Mouse (Mus musculus) adrenal gland, postnatal 10 days (tissue): ENCODE measurements at regions not wholly inside any gene's neighbourhood (a gene's known extent, or its start where the extent isn't known, plus 50 kb on each side); places are given as distances from the start of the nearest gene placed in this dataset.

Experiments
- DNase-seq: peaks from one replicate; pipeline ENCODE4 v3.0.0; 2021; ENCODE audit warnings: mixed read lengths

DNA sequence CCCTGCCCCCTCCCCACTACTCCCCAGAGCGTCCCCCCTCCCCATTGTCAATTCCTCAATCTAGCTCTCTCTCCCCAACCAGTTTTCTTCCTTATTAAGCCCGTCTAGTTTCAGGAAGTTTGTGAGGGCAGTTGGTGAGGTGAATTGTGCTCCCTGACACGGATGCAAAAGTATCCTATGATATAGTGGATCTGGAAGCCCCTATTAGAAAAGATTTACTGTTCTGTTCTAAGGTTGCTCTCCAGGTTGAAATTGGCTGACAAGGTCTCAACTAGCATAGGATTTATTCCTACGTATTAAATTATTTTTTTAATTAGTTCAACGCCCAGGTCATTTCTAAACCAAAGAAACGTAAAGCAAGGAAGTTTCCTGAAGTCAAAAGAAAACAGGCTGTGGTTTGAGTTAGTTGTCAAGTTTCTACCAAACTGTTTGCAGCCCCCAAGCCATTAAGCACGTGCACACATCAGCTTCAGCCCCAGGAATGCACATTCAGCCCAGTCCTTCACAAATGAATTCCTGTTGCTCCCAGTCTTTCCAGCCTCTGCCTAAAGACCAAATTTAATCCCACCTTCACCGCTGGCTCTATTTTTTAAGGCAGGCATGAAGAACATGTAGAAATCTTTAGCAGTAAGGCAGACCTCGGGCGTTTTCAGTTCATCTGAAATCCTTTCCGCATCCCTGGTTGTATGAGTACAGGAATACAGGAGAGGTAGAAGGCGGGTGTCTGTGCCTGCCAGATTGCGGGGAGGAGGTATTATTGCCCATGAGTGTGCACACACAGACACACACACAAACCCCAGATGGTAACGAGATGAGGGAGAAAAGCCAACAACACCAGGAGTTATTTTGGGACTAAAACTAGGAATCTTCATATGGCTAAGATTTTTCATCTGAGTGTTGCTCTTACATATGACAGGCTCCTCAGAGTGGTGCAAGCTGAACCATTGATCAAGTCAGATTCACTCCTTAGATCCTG is 375.5 kb downstream of the Nuf2 start:
- no peak for DNase-seq

DNA sequence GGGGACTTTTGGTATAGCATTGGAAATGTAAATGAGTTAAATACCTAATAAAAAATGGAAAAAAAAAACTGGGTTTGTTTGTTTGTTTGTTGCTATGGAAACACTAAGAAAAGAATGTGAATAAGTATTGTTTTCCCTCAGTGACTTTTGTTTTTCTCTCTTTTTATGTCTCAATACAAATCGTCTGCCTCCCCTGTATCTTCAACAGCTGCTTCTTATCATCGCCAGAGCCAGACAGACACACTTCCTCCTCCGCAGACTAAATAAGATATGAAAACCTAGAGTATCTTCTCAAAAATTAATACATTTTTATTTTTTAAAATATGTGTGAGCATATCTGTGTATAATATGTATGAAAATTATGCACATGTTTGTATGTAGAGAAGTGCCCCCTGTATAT is 389.0 kb downstream of the Nuf2 start:
- DNase-seq: no peak

DNA sequence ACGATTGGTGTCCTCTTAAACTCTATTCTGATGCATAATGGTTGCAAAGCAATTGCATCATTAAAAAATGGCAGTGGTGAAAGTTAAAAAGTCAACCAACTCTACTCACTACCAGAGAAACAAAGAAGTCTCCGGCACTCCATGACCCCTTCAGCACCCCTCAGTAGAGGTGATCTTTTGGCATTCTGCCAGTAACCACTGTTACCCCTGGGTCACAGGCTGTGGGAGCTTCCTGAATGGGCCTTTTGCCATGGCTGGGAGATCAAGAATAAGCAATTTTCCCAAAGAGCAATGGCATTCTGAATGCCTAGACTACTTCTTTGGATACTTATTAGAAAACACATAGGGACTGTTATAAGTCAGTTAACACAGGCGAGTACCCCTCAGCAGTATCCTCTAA is 391.2 kb downstream of the Nuf2 start:
- no peak for DNase-seq

DNA sequence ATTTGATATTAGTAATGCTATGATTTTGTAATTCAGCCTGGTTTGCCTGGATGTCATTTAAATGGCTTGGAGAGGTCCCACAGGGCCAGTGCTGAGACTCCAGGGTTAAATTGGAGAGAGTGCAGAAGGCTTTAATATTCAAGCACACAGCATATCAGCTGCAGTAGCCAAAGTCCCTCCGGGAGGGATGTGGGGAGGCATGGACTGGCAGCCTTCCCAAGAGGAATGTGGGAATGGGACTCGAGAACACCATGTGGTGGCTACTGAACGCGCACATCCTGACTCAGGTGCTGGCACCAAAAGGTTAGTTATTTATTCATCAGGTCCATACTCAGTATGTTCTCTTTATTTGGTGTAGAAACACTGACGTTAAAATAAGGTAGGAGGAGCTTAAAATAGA is 391.8 kb downstream of the Nuf2 start:
- peak; percentile 27 for DNase-seq

DNA sequence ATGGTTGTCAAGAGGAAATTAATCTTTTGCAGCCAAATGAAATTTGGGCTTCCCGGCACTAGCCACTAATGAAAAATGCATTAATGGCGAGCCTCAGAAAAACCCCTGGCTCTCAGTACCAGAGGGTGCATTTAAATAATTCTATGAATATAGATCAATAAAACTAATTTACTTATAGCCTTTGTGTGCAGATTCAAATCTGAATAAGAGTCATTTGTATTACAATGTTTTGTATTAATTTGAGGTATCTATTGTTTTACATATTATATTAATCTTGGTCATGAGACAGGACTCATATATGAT is 392.1 kb downstream of the Nuf2 start:
- DNase-seq: no peak

DNA sequence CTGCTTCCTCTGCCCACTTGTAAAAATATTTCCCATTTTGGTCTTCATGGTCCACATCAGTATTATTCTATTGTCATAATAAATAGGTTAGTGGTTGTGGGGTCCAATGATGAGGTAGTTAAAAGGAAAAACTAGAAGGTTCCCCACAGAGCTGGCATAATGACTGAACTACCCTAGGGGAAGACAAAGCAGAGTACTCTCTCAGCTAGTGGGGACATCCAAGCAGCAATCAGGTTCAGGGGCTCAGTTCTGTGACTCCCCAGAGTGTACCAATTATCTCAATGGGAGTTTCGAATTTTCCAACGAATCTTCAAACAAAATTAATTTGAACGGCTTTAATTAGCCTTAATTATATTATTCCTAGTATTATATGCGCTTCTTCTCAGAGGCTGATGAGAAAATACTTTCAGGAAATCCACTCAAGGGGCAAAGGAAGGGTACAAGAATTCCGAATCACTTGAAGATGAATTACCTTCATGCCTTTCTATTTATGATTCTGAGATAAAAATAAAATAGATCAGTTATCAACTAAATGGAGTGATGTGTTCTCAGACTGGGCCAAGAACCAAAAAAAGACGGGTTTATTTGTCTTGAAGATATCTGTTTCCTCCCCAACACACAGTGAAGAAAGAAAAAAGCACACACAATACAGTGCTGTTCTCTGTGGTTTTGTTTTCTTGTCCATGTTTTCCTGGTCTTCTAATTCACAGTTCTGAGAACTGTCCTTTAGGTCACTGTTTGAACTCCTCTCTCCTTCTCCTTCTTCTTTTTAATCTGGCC is 392.7 kb downstream of the Nuf2 start:
- no peak for DNase-seq

DNA sequence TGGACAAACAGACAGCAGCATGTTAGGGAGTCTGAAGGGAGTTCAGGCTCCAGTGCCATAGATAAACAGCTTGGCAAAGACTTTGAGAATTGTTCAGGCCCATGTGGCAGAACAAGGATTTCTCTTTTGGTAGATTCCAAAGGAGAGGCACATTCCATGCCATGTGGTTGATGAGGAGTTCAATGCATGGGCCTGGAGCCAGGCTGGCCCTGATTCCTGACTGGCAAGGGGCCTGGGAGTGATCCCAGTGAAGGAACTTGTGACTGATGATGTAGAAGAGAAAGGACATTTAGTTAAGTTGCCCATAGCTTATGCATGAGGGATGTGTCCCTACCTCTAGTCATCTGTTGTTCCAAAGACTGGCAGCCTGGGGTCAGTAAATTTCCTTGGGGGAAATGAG is 395.7 kb downstream of the Nuf2 start:
- no peak for DNase-seq

DNA sequence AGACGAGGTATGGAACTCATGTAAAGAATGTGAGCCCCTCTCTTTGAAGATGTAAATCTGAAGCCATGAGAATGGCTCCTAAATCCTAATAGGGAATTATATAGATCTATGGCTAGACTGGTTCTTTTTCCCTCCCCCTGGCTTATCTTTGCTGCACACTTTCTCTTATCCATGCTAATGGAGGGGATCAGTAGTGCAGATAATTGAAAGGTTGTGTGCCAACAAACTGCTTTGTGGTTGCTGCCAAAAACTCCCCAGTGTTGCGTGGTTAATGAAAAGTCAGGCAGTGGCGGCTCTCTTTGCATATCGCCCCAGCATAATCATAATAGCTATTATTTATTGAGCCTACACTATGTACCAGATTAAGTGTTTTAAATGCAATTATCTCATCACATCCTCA is 427.6 kb downstream of the Nuf2 start:
- DNase-seq: no peak

DNA sequence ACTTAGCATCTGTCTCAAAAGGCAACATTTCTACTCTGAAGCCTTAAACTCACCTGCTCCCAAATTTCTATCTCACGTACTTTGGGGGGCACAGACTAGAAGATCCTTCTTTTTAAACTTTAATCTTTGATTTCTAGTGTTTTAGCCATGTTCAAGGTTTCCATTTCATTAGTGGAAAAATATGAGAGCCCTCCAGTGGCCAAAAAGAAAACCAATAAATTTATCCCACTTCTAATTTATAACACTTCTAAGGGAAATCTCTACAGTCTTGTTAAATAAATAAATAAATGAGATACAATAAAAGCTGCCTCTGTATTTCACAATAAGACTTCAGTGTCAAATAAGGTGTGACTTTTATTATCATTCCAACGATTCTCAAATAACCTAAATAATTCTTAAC is 428.2 kb downstream of the Nuf2 start:
- DNase-seq: no peak

DNA sequence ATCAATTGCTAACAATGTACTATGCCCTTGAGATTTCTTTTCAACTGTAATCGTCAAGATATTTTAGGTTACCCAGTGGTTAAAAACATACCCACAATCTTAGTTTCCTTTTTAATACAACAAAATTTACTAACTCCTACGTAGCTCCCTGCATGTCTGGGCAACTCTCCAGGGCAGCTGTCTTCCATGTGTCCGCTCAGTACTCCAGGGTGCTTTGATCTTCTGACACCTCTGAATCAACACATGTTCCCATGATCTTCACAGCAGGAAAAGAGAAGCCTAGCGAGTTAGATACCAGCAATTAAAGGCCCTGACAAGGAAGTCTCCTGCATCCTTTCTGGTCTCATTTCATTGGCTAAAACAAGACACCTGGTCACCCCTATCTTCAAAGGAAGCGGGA is 432.0 kb downstream of the Nuf2 start:
- DNase-seq: peak; percentile 4

DNA sequence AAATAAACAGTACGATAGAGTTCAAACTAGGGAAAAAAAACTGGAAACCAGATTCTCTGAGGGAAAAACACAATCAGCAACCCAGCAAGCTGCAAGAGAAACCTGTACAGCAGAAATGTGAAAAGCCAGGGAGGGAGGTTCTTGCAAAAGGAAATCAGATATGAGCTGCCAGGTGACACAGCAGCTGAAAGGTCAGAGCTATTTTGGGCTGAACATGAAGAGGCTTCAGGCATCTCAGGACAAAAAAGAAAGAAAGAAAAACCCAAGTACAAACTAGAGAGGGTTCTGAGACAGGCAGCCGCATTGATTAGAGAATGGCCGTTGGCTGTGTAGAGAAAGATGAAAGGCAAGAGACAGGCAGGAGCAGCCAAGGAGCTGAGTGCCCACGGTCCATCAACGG is 434.5 kb downstream of the Nuf2 start:
- DNase-seq: no peak

DNA sequence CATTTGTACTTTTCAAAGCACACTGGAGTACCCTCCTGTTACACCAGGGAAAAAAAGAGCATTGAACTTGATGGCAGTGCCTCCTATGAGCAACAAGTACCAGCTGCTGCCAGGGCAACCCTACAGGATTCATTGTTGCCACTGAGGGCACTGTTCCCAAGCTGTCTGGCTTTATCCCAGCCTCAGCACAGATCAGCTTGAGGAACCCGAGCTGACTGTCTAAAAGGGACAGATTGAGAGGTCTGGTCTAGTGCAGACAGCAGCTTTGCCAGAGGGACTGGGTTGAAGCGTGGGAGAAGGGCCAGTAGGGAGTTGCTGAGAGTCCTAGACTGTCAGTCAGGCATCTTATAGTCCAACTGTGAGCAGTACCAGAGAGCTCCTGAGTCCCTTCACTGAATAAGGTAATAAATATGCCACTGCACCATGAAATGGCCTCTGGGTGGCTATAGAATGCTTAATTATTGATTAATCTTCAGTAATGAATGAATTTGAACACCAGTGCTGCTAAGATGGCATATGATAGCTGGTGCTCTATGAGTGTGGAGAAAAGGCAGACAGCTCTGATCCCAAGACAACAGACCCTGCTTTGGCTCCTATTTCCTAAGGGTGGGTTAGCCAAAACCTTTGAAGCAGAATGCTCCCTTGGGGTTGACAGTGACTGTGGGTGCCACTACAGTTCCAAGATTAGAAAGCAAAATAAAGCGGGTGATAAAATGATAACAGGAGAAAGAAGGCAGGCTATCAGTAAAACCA is 437.5 kb downstream of the Nuf2 start:
- DNase-seq: no peak

DNA sequence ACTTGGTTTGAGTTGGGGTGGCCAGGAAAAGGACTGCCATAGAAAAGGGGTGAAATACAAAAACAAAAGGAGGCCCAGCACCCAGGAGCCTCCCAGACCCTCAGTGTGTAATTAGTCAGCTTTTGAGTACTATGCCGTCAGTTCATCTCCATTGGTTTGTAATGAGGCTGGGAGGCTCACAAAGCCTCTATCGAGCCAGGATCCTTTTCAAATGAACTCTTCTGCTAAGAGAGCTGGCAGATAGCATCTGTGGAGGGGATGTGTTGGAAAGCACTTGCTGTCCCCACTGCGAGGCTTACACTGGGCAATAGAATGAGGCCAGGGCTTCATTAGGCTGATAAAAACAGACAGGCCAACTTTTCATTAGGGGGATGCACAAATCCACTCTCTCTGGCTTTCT is 445.2 kb downstream of the Nuf2 start:
- no peak for DNase-seq

DNA sequence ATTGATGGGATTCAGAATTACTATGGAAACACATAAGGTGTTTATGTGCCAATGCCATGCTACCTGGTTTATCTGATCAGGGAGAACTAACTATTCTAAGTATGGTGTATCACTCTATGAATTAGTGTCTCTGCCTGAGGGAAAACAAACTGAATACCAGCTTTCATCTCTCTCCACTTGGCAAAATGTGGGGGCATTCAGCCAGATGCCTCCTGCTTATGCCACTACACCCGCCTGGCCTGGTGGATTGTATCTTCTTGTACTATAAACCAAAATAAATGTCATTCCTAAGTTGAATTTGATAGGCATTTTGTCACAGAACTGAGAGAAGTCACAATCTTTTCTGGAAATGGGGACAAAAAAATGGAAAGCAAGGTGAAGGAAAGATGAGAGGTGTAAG is 450.6 kb downstream of the Nuf2 start:
- DNase-seq: no peak

DNA sequence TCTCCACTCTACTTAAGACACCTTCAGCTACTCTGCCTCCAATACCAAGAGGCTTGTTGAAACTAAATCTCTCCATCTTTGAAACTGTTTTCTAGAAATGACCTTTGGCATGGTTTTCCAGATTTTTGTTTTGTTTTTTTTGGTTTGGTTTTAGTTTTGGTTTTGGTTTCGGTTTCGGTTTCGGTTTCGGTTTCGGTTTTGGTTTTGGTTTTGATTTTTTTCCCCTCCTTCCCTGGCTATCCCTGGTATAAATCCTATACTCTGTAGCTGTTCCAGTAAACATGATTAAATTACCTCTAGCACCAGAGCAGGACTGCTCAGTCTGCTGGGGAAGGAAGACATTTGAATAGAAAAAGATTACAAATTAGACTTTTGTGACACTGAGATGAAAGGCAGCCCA is 454.0 kb downstream of the Nuf2 start:
- DNase-seq: no peak

DNA sequence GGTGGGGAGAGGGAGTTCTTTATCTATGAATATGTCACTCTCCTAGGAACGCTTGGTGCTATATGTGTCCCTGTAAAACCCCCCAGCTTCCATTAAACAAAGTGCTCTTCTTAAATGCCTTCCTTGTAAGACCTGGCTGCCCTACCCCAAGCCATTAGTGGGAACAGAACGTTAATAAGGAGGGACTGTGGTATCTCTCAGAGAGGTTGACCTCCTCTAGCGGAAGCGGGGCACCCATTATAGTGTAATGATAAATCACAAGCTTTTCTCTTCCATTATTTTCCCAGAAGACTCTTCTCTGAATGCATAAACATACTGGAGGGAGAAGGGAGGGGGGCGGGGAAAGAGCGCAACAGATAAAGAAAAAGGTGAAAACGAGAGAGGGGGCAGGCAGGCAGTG is 455.3 kb downstream of the Nuf2 start:
- no peak for DNase-seq

DNA sequence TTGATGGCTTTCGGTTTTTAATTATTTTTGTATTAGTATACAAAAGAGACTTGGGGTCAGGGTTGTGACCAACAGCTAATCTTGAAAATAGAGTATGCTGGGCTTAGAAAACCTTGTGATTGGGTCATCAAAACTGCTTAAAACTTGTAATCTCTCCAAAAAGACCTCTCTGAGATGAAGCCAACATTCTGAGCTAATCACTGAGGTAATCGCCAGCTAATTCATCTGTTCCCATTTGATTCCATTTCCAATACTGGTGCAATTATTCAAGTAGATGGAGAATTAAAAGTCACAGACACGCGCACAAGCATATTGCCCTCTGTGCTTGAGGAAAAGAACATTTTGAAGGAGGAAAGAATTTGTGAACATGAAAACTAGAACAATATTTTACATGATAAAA is 459.9 kb downstream of the Nuf2 start:
- DNase-seq: no peak

DNA sequence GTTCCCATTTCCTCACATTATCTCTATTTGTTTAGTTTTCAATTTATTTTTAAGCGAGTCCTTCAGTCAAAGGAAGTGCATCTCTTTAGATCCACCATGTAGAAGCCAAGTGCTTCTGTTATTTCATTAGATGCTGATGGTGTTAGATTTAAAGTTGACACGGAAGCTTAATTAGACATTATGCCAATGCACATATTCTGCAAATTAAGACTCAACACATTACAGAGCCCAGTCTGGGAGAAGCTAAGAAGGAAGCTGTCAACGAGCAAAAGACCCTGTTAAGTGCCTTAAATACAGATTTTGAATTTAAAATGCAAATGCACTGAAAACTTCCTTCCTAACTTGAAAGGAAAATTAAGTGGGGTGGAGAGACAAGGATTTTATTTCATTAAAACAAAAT is 461.6 kb downstream of the Nuf2 start:
- DNase-seq: no peak

DNA sequence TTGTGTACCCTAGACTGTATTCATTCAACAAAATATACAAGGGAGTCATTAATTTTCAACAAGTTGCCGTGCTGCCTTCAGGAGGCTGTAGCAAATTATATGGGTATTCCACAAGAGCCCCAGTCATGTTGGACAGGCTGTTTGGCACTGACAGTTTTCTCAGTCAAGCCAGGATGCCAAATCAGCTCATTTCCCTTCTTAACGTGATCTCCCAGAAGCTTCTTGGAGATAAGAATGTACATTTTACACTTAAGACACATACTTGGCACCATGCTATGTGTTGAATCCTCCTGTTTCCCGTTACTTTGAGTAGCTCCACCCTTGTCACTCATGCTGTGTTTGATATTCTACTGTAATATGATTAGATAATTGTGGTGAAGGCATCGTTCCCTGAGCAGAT is 464.5 kb downstream of the Nuf2 start:
- DNase-seq: no peak

DNA sequence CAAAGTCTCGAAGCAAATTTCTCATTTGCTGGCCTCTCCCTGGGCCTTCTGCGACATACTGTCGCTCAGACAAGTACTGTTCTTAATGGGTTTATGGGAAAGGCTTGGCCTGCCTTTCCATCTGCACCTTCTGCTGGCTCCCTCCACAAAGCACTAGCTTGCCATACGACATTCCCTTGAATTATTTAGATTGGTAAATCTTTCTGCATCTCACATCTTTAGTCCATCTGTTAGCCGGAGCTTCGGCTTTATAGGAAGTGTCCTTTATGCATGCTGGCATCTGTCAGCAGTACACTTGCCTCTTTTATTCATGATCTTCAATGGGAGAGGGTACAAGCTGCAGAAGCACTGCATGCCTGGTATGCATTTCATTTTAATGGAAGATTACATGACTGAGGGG is 470.6 kb downstream of the Nuf2 start:
- no peak for DNase-seq

DNA sequence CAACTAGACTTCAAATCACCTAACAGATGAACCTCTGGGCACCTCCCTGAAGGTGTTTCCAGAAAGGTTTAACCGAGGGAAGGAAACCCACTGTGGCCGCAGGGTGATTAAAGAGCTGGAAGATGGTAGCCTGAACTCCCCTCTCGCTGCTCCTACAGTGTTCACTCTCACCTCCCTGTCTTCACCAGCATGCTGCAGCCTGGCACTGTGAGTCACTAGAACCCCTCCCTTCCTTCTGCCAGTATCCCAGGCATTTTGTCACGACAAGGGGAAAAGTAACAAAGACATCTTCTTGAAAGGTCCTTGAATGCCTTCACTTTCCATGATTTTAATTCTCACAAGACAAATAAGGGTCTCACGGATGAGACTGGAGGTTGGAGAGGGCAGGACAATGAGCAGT is 471.1 kb downstream of the Nuf2 start:
- DNase-seq: no peak

DNA sequence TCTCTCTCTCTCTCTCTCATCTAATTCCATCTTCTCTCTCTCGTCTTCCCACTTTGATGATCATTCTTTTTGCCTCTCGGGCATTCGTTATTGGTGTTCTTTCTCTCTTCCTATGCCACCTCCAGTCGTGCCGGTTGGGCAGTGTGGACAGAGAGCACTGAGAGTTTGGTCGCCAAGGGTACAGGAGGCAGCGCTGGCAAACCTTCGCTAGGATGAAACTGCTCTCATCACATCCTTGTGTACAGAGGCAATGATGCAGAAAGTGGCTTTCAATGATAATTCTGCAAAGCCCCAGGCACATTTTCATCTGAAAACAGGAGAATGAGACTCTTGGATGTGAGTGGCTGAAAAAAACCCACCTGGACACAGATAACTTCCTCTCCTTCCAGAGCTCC is 479.4 kb downstream of the Nuf2 start:
- DNase-seq: no peak
